Mouse (Mus musculus) intestine, embryonic 14.5 days (tissue): ENCODE measurements around the gene Tmem245. TPM values are rescaled to one million over a fixed set of nuclear protein-coding genes. Genes with fewer than 3 reads are reported as not detected.
A peak's percentile ranks its signal among the peaks of the same experiment; 100 is the strongest.

Source experiments
- ATAC-seq: fragments of 200-750 bp; cut with Nextera tagmentation; replicated peaks from 2 replicates; pipeline ENCODE4 v1.8.0; 2017; ENCODE audit warnings: low read depth, moderate number of reproducible peaks, moderate TSS enrichment, moderate library complexity; ENCODE audit not compliant: low FRiP score, low TSS enrichment
- DNase-seq: peaks from one replicate; pipeline ENCODE4 v3.0.0-alpha.2; 2018; ENCODE audit warnings: low spot score
- H3K27ac ChIP-seq: fragments of 300-500 bp; sonication (generic); 2 replicates; pipeline ENCODE4 v1.5.1; 2014; ENCODE audit warnings: low read depth, mild to moderate bottlenecking, control low read depth
- H3K27me3 ChIP-seq: fragments of 300-500 bp; sonication (generic); replicated peaks from 2 replicates; pipeline ENCODE4 v1.6.1; 2014; ENCODE audit warnings: low read length, control low read depth; ENCODE audit not compliant: control insufficient read depth, insufficient read depth
- H3K36me3 ChIP-seq: fragments of 300-500 bp; sonication (generic); 2 replicates; pipeline ENCODE4 v1.6.1; 2014; ENCODE audit warnings: low read length, control low read depth; ENCODE audit not compliant: control insufficient read depth, insufficient read depth
- H3K4me1 ChIP-seq: fragments of 300-500 bp; sonication (generic); replicated peaks from 2 replicates; pipeline ENCODE4 v1.6.1; 2014; ENCODE audit warnings: low read length, control low read depth, mixed read lengths; ENCODE audit not compliant: control insufficient read depth, insufficient read depth
- H3K4me2 ChIP-seq: fragments of 300-500 bp; sonication (generic); 2 replicates; pipeline ENCODE4 v1.6.1; 2014; ENCODE audit warnings: low read length
- H3K4me3 ChIP-seq: fragments of 300-500 bp; sonication (generic); 2 replicates; pipeline ENCODE4 v1.5.1; 2014; ENCODE audit warnings: low read depth, low read length, control low read depth, mixed read lengths
- H3K9ac ChIP-seq: fragments of 300-500 bp; sonication (generic); 2 replicates; pipeline ENCODE4 v1.6.1; 2014; ENCODE audit warnings: mild to moderate bottlenecking, low read length
- H3K9me3 ChIP-seq: fragments of 300-500 bp; sonication (generic); 2 replicates; pipeline ENCODE4 v1.6.1; 2016; ENCODE audit warnings: low read length, control low read depth; ENCODE audit not compliant: control insufficient read depth
- WGBS: fragments of 180-500 bp; shearing (Covaris S2); extraction: QIAGEN DNeasy Blood & Tissue Kit; methylation state at CpG from one replicate; pipeline ENCODE4 v1.1.7; 2014; 5-methylcytosine and 5-hydroxymethylcytosine counted together
- polyA plus RNA-seq: library from polyadenylated mRNA; unstranded; fragments of >200 nt; fragmentation: Nextera tagmentation; extraction: Ambion mirVana; gene quantifications from 2 replicates; pipeline ENCODE4 v1.2.1, GENCODE M21; 2014

Gene Tmem245
- polyA plus RNA-seq, 1 experiment from 2014 or later: 11.1 TPM

DNA sequence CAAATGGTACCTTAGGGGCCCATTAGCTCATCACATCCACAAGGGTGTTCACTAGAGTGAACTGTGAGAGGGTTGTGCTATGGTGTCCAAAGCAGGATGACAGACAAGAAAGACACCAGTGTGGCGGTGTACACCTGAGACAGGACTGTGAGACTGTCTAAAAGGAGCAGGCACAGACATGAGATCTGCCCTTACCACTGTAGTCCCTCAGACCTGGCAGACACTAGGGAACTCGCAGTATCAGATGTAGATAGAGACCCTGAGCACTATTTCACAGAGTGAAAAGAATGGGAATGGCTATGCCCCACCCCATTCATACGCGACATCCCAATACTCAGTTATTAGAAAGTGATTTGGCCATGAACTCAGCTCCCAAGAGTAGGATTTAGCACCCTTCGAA is 91.3 kb downstream of the Tmem245 start:
- DNase-seq (no peak), ATAC-seq (no peak)
- H3K27ac ChIP-seq: no peak overlapping the region
- H3K4me3 ChIP-seq: no peak overlapping the region
- 90% methylated on average over 5 of the region's 5 CpGs for WGBS
- H3K9ac ChIP-seq: no peak overlapping the region
- no peaks in the 10 kb centered on the region for H3K9me3 ChIP-seq
- 0 out of 2 replicates have a peak, but pooled peaks cover under 1% of the 10 kb centered on the region for H3K4me1 ChIP-seq
- H3K36me3 ChIP-seq: no peaks in the 10 kb centered on the region
- no peaks in the 10 kb centered on the region for H3K27me3 ChIP-seq
- H3K4me2 ChIP-seq: no peak overlapping the region

GRCm38 (mm10) chr4:56850724-56851123 is 96.5 kb downstream of the Tmem245 start:
- no peak overlapping the region for H3K4me3 ChIP-seq
- ATAC-seq (no peak), DNase-seq (peak; percentile 51)
- H3K27me3 ChIP-seq: no peaks in the 10 kb centered on the region
- H3K27ac ChIP-seq: 0 out of 2 replicates have a peak overlapping the region, but pooled peaks have one; percentile 43
- WGBS: 17% methylated on average over 6 of the region's 6 CpGs
- no peak overlapping the region for H3K4me2 ChIP-seq
- no peak overlapping the region for H3K9ac ChIP-seq
- H3K4me1 ChIP-seq: 0 out of 2 replicates have a peak, but pooled peaks cover 5% of the 10 kb centered on the region
- H3K9me3 ChIP-seq: no peaks in the 10 kb centered on the region
- H3K36me3 ChIP-seq: no peaks in the 10 kb centered on the region

- no peak overlapping the region for H3K27ac ChIP-seq
- no peak overlapping the region for H3K9ac ChIP-seq
- no peaks in the 10 kb centered on the region for H3K27me3 ChIP-seq
- peaks cover 6% of the 10 kb centered on the region; the same call in 1 of the 2 replicates for H3K36me3 ChIP-seq
- 0 out of 2 replicates have a peak, but pooled peaks cover 5% of the 10 kb centered on the region for H3K4me1 ChIP-seq
- ATAC-seq (no peak), DNase-seq (no peak)
- peaks cover 4% of the 10 kb centered on the region; the same call in 1 of the 2 replicates for H3K9me3 ChIP-seq
- 90% methylated on average over 6 of the region's 6 CpGs for WGBS
- H3K4me2 ChIP-seq: no peak overlapping the region
- no peak overlapping the region for H3K4me3 ChIP-seq
These were observed 99.2 kb downstream of the Tmem245 start for GRCm38 (mm10) chr4:56848044-56848443.

DNA sequence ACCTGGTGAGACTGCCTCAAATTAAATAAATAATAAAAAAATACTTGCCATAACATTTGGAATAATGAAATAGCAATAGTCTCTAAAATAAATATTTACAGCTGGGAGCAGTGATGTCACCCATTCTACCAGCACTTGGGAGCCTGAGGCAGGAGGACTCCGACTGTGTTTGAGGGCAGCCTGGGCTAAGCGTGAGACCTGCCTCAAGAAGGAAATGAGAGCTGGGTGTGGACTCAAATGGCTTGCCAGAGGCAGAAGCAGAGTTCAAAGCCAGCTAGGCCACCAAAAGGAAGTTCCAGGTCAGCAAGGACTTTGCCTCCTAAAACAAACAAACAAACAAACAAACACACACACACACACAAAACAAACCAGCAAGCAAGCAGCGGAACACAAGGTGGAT is 99.8 kb downstream of the Tmem245 start:
- no peak overlapping the region for H3K4me2 ChIP-seq
- no peak overlapping the region for H3K9ac ChIP-seq
- peaks cover 6% of the 10 kb centered on the region; the same call in 1 of the 2 replicates for H3K36me3 ChIP-seq
- no peak for DNase-seq
- no peak overlapping the region for H3K4me3 ChIP-seq
- H3K4me1 ChIP-seq: 0 out of 2 replicates have a peak, but pooled peaks cover 5% of the 10 kb centered on the region
- 86% methylated on average over 3 of the region's 3 CpGs for WGBS
- no peak for ATAC-seq
- no peak overlapping the region for H3K27ac ChIP-seq
- H3K9me3 ChIP-seq: peaks cover 4% of the 10 kb centered on the region; the same call in 1 of the 2 replicates
- no peaks in the 10 kb centered on the region for H3K27me3 ChIP-seq

- ATAC-seq: peak; percentile 47; the same call in 1 of the 2 replicates
- 62% methylated on average over 12 of the region's 12 CpGs for WGBS
These were observed 101.2 kb downstream of the Tmem245 start for GRCm38 (mm10) chr4:56845896-56846533.

GRCm38 (mm10) chr4:56844911-56845310 is 102.3 kb downstream of the Tmem245 start:
- Histone ChIP-seq H3K36me3 (peaks cover 9% of the 10 kb centered on the region; the same call in 1 of the 2 replicates), H3K4me3 (no peak overlapping the region), H3K9me3 (peaks cover 4% of the 10 kb centered on the region; the same call in 1 of the 2 replicates), H3K9ac (no peak overlapping the region), H3K27ac (no peak overlapping the region), H3K27me3 (no peaks in the 10 kb centered on the region), H3K4me2 (no peak overlapping the region), H3K4me1 (no peaks in the 10 kb centered on the region)
- WGBS: 93% methylated on average over 4 of the region's 4 CpGs
- ATAC-seq (no peak), DNase-seq (no peak)

More at GRCm38 (mm10) chr4:56845896-56846533, 101.2 kb downstream of the Tmem245 start:
- Histone ChIP-seq H3K36me3 (peaks cover 9% of the 10 kb centered on the region; the same call in 1 of the 2 replicates), H3K9ac (no peak overlapping the region), H3K4me2 (no peak overlapping the region), H3K9me3 (peaks cover 4% of the 10 kb centered on the region; the same call in 1 of the 2 replicates), H3K27ac (no peak overlapping the region), H3K4me1 (0 out of 2 replicates have a peak, but pooled peaks cover 5% of the 10 kb centered on the region), H3K27me3 (no peaks in the 10 kb centered on the region), H3K4me3 (no peak overlapping the region)
- DNase-seq: no peak

DNA sequence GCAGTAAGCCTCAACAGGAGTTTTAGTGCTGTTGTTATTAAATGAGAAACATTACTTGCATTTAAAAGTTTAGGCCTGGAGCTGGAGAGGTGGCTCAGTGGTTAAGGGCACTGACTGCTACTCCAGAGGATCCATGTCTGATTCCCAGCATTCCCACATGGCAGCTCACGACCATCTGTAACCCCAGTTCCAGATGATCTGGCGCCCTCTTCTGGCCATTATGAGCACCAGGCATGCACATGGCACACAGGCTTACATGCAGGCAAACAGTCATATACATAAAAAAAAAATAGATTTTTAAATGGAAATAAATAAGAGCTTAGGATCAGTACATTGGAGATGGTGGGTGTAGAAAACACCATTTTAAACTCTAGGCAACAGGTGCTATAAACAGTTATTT is 103.3 kb downstream of the Tmem245 start:
- ATAC-seq: no peak
- Histone ChIP-seq H3K4me1 (no peaks in the 10 kb centered on the region), H3K27ac (no peak overlapping the region), H3K9ac (no peak overlapping the region), H3K27me3 (no peaks in the 10 kb centered on the region), H3K36me3 (peaks cover 9% of the 10 kb centered on the region; the same call in 1 of the 2 replicates), H3K9me3 (peaks cover 4% of the 10 kb centered on the region; the same call in 1 of the 2 replicates), H3K4me3 (no peak overlapping the region), H3K4me2 (no peak overlapping the region)
- 88% methylated on average over 2 of the region's 2 CpGs for WGBS
- DNase-seq: no peak

GRCm38 (mm10) chr4:56842501-56842900 is 104.7 kb downstream of the Tmem245 start:
- Histone ChIP-seq H3K36me3 (peaks cover 11% of the 10 kb centered on the region), H3K27me3 (no peaks in the 10 kb centered on the region), H3K4me2 (no peak overlapping the region), H3K4me1 (no peaks in the 10 kb centered on the region), H3K27ac (no peak overlapping the region), H3K9me3 (peaks cover 4% of the 10 kb centered on the region; the same call in 1 of the 2 replicates), H3K4me3 (no peak overlapping the region), H3K9ac (no peak overlapping the region)
- DNase-seq: no peak
- WGBS: 78% methylated on average over 7 of the region's 7 CpGs
- no peak for ATAC-seq
